Mouse (Mus musculus) left cerebral cortex, adult 18-20 months (tissue): ENCODE data around the gene Srp54c. TPM values are rescaled to one million over a fixed set of nuclear protein-coding genes. Genes with fewer than 3 reads are reported as not detected.

Experiments used
- DNase-seq, 2 experiments: peaks; one replicate each; pipeline ENCODE4 v3.0.0; 2021 to 2022; ENCODE audit warnings: low spot score in 2 of 2, mixed read lengths in 1 of 2
- total RNA-seq, 2 experiments: library from RNA; stranded (reverse); gene quantifications; 2 replicates each; pipeline ENCODE4 v1.2.3; 2021

Srp54c gene
- total RNA-seq, 2 experiments from 2014 or later = 32.7 to 34.1 TPM

DNA sequence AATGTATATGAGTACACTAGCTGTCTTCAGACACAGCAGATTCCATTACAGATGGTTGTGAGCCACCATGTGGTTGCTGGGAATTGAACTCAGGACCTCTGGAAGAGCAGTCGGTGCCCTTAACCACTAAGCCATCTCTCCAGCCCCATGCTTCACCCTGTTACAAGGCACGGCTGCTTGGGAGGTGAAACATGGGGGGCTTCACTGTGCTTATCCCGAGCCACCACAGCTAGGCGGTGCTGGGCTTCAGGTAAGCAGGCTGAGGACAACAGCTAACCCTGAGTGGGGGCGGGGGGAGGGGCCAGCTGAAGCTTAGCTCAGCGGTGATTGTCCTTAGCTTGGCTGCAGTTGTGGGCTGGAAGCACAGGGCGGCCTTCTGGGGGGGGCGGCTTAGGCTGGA, 79.5 kb downstream of the Srp54c start:
- no peak for DNase-seq

GRCm38 (mm10) chr12:55311841-55312240, 81.9 kb downstream of the Srp54c start:
- DNase-seq = no peak

Other genes with a start within 250 kb of the Srp54c start
- gene Gm20403, start 243.6 kb upstream of the Srp54c start, total RNA-seq = not detected
- 1 to 10 TPM; 5.2 to 5.5 TPM for gene Baz1a, start 215.8 kb upstream of the Srp54c start, total RNA-seq
- gene 2700097O09Rik, start 150.1 kb upstream of the Srp54c start, total RNA-seq = 1 to 10 TPM; 8.2 to 8.8 TPM
- gene Srp54a, start 149.9 kb upstream of the Srp54c start, total RNA-seq = 10 to 100 TPM; 86.8 to 98.7 TPM
- gene Fam177a, start 105.7 kb upstream of the Srp54c start, total RNA-seq = 10 to 100 TPM; 17.5 to 18.4 TPM
- gene Srp54b, start 75.1 kb upstream of the Srp54c start, total RNA-seq = 10 to 100 TPM; 49.5 to 58.1 TPM
- not detected for gene 1700047I17Rik2, start 30.6 kb upstream of the Srp54c start, total RNA-seq
- 1 to 10 TPM; 7.2 to 7.4 TPM for gene 1110008L16Rik, start 69.4 kb downstream of the Srp54c start, total RNA-seq
- 10 to 100 TPM; 11.4 to 13.9 TPM for gene Ppp2r3c, start 72.8 kb downstream of the Srp54c start, total RNA-seq
- gene Psma6, start 154.1 kb downstream of the Srp54c start, total RNA-seq = 100 to 1,000 TPM; 144 to 145 TPM